Mouse (Mus musculus): Measurements from ENCODE around the gene Psmc3.

Psmc3 gene

DNA sequence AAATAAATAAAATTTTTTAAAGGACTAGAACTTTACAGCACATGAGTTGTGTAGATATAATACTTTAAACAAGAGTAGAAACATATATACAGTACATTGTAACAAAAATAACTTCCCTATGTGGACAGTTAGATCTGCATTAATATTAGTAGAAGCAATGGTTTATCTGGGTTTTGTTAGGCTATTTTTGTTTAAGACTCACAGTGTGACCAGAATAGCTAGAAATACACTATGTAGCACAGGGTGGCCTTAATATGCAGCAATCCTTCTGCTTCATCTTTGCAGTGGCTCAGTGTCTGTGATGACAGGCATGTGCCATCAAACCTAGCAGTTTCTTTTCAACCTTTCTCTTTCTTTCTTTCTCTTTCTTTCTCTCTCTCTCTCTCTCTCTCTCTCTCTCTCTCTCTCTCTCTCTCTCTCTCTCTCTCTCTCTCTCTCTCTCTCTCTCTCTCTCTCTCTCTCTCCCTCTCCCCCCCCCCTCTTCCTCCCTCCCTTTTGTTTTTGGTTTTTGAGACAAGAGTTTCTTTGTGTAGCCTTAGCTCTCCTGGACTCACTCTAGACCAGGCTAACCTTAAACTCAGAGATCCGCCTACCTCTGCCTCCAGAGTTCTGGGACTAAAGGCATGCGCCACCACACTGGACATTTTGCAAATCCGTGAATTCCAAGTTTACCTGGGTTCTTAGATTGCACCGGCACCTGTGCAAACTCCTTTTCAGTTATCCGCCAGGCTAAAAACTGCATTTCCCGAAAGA lies 452 bp upstream of the Psmc3 start:
- no peak for DNase-seq (ENCODE audit: low spot score in 2 of 2)

DNA sequence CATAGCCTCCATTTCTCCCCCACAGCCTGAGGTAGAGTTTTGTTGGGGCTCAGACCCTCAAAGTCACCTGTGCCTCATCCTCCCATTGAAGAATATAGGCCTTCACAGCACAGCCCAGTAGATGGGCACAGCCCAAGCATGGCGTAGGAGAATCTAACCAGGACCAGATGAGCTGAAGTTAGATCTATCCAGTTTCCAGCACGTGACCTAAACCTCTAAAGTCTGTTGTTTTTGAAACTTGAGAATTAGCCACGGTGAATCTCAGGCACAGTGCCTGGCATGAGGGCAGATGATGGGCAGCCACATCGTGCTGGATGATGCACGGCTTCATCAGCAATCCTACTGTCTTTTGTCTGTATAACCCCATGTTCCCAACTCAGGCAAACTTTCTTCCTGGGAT lies 4.6 kb downstream of the Psmc3 start:
- DNase-seq (ENCODE audit: low spot score in 2 of 2), result no peak

DNA sequence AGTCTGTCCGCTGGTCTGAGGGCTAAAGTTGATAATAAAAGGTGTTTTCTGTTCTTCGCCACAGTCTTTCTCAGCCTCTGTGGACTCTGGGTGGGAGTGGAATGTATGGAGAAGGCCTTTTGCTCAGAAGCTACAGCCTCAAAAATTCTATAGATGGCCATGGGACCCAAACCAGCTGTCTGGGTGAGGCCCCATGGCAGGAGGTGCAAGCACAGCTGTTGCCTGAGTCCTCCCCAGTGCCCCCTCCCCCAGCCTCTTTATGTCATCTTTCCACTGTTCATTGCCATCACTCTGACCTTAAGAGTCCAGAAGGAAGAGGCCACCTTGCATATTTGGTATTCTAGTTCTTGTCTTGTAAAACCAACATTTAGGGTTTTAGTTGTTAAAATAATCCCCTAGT lies 5.6 kb downstream of the Psmc3 start:
- no peak for DNase-seq (ENCODE audit: low spot score in 2 of 2)

DNA sequence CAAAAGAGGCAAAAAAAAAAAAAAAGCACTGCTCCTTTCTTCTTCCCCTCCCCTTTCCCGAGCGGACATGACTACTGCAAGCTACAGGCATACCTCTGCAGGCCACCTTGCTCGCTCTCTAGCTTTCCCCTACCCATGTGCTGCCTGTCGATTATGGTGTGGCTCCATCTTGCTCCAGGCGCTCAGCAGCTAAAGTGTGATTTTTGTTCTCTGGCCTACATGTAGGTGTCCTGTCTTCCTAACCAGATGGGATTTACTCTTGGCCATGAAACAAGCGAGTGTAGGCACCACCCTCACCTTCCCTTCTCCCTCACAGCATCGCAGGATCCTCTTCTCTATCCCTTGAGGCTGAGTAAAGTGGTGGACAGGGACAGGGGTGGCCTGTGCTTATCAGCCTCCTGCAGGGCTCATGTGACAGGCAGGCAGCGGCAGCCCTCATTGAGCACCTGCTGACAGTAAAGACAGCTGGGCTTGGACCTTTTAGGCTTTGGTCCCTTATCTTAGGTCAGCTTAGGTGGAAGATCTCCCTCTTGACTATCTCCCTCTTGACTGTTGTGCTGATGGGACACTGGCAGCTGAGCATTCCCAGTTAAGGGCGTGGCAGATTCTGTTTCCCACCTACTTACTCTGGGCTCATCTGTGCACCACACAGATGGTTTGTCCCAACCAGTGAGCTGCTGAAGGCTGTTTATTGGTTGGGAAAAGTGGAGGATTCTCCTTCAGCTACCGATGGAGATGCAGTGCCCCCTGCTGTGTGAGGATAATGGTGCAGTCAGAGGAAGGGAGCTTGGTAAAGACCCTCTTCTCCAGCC lies 6.9 kb downstream of the Psmc3 start:
- peak; percentile 62 to 68 for DNase-seq (ENCODE audit: low spot score in 2 of 2)

DNA sequence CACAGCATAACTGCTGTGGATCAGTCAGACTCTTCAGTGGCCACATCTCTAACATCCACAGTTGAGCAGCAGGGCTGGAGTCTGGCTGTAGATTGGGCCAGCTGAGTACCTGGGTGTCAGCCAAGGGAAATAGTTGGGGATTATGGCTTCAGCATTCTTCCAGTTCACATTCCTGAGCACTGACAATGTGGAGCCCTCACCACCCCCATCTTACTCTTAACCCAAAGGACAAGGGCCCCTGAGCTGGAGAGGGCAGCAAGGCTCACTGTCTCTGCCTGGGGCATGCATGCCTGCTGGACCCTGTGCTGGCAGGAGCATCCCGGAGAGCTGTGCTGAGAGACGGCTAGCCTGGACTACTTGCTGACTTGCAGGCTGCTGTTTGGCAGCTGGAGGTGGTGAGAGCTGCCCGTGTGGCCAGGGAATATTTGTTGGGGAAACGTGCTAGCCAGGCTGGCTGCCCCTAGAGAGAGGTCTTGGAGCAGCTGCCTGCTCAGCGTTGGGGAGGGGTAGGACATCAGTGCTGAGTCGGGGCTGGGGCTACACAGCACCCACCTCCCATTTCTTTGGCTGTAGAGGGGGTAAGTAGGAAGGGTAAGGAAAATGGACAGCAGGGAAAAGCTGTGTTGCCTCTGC lies 8.2 kb downstream of the Psmc3 start:
- DNase-seq (ENCODE audit: low spot score in 2 of 2), result no peak

DNA sequence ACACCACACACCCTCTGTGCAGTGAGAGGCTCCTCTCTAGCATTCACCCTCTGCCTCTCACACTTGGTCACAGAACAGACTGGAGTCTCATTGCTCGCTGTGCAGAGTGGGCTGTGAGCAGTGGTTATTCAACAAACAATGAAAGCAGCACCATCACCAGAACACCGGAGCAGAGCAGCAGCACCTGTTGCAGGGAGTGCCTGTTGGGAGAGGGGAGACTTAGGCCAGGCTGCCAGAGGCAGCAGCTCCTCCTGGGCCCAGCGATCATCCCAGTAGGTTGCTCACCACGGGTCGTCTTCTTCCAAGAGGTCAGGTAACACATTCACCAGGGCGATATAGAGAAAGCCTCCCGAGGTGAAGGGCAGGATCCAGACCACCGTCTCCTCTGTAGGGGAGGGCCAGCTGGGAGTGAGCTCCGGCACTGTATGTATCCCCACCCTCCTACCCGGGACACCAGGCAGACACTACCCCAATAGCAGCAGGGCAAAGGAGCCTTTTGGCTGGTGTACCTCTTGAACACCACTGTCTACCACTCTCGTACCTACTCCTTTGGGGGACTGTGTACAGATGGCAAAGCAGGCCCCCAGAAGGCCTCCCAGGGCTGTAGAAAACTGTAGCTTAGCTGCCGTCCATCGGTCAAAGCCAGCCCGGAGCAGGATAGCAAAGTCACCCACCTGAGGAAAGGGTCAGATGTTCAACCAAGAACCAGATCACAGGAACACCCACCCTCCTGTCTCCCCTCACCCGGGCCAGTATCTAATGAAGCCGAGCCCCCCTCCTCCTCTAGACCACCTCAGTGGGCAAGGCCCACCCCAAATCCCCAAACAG lies 9.2 kb downstream of the Psmc3 start:
- DNase-seq (ENCODE audit: low spot score in 2 of 2), result no peak

DNA sequence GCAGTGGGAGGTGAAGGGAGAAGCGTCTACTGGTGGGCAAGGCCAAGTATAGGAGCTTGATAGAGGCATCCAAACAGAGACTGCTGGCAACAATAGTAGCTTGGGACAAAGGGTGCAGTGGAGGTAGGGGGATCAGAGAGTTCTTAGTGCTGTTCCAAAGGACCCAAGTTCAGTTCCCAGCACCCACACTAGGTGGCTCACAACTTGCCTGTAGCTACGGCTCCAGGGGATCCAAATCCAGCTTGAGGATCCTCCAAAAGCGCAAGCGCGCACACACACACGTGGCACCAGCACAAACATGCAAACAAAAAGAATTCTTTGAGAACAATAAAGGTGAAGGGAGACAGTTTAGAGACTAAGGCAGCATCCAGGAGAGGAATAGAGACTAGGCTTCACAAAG lies 10.4 kb downstream of the Psmc3 start:
- no peak for DNase-seq (ENCODE audit: low spot score in 2 of 2)

DNA sequence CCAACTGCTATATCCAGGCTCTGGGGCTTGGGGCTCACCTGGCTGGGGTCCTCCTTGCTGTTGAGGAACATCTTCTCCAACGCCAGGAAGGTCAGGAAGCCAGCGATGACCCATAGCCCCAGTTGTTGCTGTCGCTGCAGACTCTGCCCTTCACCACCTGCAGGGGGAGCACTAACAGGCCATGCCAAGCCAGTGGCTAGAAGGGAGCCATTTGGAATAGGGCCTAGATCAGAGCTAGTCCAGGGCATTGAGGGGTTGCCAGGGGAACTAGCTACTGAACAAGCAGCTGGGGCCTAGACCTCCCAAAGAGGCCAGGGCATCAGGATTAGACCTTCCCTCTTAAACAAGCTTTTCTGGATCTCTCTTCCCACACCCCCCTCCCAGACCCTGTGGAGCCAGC lies 11.7 kb downstream of the Psmc3 start:
- no peak for DNase-seq (ENCODE audit: low spot score in 2 of 2)

DNA sequence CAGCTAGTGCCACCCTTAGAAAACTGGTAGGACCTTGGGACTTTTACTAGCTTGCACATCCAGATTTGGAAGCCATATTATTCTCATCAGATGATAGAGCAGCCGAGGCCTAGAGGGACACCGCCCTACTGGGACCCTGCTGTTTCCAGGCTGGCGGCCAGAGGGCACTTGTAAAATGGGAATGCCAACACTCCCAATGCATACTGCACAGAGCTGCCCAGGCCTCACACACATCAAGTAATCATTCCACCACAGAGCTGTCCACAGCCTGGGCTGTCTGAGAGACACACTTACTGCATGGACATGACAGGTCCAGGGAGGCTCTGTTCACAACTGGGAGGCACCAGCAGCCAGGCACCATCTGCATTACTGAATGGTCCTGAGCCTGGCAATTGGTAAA lies 12.6 kb downstream of the Psmc3 start:
- no peak for DNase-seq (ENCODE audit: low spot score in 2 of 2)

DNA sequence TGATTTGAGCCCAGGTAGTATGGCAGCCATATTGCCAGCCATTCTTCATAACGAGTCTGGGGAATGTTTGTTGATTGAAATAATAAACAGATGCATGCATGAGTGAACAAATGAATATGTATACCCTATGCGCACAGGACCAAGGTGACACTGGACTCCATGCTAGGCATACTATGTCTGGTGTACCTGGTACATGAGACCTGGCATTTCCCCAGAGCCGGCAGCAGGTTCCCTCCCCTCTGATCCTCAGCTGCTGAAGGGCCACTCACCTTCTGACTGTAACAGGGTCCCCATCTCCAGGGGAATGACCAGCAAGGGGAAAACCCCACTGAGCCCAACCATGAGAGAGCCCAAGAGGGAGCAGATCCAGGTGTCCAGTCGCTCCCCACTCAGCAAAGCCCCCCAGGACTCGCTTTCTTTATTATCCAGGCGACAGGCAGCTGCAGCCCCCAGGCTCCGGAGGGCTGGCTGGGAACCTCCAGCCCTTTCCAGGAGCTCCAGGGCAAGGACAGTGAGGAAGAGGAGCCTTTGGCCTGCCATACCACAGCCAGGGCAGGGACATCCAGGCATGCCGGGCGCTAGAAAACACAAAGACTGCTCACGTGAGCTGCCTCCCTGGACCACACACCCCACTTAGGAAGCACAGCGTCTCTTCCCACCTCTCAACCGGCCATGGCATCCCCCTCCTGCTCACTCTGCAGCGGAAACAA lies 14.5 kb downstream of the Psmc3 start:
- no peak for DNase-seq (ENCODE audit: low spot score in 2 of 2)

DNA sequence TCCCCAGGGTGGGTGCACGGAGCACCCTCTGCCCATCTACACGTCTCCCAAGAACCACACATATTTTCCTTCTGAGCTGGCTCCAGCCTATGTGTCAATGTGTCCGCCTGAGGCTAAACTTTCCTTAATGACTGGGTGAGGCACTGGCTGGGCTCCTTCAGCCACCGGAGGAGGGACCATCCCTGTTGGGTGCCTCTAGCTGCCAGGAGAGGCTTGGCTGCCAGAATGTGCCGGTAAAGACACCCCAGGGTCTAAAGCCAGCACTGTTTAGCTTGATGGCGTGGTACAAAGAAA lies 15.0 kb downstream of the Psmc3 start:
- no peak for DNase-seq (ENCODE audit: low spot score in 2 of 2)

DNA sequence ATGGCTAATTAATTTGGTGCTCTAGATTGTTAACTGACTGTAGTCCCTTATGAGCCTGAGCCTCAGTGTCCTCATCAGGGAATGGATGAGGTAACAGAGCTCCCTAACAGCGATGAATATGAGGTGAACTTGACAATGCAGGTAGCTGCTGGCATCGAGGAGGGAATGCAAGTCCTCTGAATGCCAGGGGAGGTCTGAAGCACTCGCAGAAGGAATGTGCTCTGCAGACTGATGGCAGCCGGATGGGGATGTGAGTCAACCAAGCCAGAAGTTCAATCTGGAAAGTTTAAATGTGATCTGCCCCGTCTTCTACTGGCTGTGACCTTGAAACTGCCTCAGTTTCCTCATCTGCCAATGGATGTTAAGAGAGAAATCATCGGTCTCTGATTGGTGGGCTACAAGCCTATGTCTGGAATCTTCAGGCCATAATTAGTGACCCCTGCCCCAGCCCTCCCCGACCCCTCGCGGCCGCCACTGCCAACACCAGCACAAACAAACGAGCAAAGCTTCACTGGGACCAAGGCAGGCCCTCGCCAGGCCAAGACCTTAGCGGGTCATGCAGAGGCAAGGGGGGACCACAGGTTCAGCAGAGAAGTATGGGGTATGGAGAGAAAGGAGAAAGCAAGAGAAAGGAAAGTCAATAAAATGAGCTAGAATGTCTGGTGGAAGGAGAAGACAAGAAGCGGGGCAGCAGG lies 15.6 kb downstream of the Psmc3 start:
- DNase-seq (ENCODE audit: low spot score in 2 of 2), result no peak

DNA sequence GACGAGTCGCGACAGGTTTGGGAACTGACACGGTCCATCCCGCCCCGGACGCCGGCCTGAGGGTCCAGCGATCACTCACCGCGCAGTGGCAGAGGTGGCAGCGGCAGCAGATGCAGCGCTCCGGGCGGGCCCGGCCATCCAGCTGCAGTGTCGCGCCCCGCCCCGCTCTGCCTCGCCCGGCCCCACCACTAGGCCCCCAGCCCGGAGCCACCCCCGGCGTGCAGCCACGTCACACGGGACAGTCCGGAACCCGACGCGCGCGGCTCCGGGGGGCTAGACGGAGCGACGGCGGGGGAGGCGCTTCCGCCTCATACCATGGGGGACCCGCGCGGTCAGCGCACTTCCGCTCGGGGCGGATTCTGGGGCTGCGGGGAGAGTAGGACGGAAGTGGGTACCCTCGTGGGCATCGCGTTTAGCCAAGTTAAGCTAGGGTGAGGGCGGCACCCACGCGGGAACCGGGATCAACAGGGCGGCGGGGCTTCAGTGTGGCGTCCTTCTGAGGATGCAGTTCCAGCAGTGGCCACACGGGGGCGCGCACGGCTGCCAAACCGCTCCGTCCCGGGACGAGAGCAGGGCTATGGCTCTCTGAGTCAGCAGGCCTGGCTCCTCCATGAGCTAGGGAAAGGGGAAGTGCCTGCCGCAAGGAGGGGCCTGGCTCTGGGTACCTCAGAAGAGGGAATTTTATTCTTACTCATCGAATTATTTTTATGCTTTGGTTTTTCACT lies 16.4 kb downstream of the Psmc3 start, which contains the start of gene Slc39a13:
Gene Slc39a13 (minus strand): TSS at position 342 of the 725 bp plus-strand sequence.
- DNase-seq (ENCODE audit: low spot score in 2 of 2), result peak; percentile 94 to 95

DNA sequence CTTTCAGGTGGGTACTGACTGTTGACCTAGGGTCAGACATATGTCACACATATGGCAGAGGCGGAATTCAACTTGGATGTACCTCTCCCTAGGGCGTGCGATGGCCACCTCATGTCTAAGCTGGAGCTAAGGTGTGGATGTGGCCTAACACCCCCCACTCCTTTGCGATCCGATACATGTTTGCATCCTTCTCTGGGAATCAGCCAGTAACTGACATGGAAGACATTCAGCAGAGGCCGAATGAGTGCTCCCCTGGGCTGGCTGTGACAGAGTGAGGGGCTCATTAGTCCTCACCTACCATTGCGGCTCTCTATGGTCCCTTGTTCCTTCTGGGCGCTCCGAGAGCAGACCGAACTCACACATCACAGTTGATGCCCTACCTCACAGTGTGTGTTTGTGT lies 17.2 kb downstream of the Psmc3 start:
- no peak for DNase-seq (ENCODE audit: low spot score in 2 of 2)

DNA sequence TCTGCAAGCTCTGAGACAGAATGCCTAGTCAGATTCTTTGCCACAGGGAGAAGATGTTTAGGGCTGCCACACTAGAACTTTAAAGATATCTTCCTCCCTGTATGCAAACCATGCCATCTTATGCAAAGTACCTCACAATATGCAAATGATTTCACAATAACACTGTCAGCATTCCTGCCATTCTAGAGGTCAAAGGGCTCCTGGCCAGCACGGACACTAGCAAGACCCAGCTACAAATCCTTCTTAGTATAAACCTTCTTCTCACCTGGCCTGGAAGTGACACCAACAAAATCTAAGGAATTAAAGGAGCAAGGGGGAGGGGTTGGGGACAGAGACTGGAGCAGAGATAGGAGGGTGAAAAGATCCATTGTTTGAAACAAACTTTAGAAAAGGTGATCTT lies 18.3 kb downstream of the Psmc3 start:
- no peak for DNase-seq (ENCODE audit: low spot score in 2 of 2)

DNA sequence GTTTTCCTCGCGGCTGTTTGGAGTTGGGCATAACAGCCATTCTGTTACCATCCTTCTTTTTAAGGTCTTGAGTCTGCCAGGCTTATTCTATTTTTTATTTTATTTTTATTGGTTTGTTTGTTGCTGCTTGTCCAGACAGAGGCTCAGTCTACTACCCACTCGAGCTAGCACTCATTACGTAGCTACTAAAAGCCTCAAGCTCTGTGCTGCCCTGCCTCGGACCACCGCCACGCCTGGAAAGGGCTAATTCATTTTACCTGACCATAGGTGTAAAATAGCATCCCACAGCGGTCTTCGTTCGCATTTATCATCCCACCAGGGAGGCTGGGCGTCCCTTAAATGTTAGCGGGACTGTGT lies 24.1 kb downstream of the Psmc3 start:
- DNase-seq (ENCODE audit: low spot score in 2 of 2), result no peak

DNA sequence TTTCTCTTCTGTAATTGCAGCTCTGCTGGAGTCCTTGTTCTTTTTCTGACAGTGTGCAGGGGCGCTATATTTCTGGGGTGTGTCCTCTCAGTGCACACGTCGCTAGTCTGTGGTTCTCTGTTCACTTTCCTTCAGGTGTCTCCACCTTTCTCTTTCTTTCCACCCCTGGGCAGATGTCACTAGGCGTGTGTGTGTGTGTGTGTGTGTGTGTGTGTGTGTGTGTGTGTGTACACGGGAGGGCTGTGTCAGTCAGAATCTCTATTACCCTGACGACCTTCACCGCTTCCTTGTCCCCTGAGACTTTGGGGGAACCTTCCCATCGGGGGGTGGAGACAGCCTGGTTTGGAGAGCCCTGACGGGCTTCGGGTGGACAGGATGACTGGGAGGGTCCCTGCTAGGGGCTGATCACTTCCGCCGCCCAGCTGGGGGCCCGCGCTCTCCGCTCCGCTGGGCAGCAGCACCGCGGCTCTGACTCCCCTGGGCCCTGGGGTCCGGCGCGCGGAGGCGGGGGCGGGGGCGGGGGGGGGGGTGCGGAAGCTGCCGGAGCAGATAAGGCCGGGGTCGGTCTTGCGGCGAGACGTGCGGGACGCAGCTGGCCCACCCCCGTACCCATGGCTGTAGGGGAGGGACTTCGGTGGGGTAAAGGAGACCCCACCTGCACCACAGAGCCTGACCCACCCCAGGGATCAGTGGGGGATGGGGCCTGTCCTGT lies 24.7 kb downstream of the Psmc3 start:
- DNase-seq (ENCODE audit: low spot score in 2 of 2), result no peak

DNA sequence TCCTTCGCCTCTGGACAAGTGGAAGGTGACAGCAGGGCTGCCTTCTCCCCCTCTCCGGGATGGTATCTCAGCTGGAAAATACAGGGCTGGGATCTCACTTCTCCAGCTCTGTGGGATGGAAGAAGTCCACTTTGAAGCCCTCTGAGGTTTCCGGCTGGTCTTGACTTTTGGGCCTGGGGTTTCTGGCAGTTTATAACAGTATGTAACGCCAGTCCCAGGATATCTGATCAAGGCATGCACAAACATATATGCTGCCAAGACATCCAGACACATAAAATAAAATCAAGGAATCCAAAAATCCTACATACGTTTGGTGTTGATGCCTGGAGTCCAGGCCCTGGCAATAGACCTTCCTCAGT lies 25.2 kb downstream of the Psmc3 start:
- DNase-seq (ENCODE audit: low spot score in 2 of 2), result no peak

DNA sequence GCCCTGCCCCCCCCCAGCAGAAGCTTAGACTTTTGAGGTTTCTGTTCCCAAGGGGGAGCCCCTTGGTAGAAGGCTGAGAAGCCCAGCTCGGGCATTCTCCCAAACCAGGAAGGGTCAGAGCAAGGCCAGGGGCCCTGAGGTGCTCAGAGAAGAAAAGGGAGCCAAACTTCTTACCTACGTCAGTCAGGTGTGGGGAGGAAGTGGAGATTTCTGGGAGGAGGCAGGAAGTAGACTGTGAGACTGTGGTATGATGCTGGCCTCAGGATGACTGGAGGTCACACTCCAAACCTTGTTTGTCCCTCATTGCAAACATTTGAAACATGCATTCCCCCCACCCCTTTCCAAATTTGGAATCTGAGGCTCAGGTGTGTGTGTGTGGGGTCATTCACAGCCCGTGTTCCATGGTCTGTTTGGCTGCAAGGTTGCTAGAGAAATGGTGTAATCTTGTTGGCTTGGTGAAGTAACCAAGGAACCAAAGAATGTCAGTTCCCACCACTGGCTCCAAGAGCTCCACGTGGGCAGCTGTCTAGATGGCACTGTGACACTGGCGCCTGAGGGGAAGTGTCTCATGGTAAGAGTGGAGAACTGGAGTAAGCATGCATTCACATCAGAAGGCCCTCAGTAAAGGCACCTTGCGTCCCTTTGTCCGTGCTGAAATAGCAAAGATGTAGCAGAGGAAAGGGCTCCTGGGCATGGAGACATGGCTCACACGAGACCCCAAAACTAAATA lies 27.1 kb downstream of the Psmc3 start:
- DNase-seq (ENCODE audit: low spot score in 2 of 2), result no peak
